Mouse (Mus musculus): ENCODE data around the gene 4933434E20Rik.

Gene 4933434E20Rik

DNA sequence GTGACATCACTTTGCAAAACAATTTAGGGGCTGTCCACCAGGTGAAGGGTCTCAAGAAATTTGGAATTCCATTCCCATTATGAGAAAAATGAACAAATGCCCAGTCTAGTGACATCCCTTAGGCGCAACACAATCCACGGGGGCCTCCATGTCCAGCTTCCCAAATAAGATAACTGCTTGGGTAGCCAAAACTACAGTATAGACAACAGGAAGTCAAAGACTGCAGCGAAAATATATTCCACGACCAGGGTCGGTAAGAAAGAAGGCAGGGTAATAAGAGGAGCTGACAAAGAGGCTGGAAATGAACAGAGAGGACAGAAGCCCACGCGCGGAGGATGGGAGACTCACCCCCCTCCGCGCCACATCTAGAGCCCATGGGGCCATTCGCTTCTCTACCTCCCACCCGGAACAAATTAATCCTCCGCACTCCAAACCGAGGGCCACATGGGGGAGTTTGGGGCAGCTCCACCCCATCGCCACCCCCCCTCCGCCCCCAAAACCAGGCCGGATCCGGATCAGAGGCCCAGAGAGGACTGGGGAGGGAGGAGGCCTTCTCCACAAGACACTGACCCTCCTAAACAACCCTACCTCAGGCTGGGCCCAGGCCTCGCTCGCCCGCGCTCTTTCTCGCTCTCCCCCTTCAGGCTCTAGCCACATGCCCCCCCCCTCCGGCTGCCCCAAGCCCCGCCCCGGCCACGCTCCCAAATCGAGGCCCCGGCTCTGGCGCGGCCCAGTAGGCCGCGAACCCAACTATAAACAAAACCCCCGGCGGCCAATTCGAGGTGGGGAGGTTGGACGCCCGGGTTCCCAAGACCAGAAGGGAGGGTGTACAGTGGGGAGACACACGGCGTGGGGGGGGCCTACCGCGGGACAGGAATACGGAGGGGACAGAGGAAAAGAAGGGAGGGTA lies at the start of gene 4933434E20Rik:
TSS of gene 4933434E20Rik (plus strand) at position 196 of the 910 bp plus-strand sequence.
- peak; percentile 64 for DNase-seq

DNA sequence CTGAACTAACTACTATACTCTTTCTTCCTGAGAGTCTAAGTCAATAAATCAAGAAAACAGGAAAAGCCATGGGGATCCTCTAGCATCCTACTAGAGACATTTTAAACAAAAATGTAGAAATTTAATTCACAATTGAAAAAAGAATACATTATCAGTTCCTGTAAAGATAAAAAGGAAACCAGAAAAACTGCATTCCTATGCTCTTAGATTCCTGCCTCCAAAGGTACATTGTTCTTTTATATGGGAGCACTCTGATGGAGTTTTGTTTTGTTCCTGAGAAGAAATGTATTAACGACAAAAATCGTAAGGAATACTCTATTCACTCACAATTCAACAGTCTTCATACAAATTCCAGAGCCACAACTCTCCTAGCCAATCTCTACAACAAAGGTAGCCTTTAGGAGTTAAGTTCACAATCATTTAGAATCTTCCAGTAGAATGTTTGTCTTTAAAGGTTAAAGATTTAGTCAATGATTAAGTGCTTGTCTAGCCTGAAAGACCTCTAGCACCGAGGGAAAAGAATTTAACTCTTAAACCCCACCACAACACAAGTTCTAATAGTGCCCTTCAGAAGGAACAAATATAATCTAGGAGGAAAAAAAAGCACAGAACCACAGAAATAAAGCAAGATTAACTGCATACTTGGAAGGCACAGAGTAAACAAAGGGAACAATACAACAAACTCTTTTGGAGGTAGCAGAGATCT lies 47.2 kb upstream of the 4933434E20Rik start:
- DNase-seq: no peak

DNA sequence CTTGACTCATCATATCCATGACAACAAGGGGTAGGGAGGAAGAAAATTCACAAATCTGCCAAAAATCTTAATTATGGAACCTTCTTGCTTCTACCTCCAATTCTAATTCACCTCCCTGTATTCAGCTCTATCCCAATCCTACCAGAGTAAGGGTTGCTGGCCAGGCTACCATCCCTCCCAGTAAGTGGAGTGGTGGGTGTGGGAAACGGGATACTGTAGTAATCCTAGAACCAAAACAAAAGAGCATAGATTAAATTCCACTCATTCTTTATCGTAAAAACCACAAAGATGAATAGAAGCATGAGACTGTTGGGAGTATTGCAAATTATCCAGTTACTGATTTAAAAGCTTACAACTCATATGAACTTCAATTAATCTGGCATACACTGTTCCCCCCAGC lies 41.1 kb upstream of the 4933434E20Rik start:
- no peak for DNase-seq

DNA sequence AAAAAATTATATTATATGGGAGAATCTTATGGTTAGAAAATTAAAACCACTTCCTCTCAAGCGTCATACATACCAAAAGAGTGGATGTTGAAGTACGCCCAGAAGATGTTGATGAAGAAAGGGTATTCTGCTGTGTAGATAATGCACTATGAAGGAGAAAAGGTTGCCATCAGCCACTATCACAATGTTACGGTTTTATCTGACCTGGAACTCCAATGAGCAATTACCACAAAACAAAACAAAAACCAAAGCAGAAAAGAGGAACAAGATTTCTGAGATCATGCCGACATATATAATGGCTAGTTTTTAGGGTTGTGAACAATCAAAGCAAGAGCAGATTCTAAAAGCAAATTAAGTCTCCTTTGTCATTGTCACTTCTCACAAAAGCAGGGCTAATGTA lies 34.8 kb upstream of the 4933434E20Rik start:
- no peak for DNase-seq

DNA sequence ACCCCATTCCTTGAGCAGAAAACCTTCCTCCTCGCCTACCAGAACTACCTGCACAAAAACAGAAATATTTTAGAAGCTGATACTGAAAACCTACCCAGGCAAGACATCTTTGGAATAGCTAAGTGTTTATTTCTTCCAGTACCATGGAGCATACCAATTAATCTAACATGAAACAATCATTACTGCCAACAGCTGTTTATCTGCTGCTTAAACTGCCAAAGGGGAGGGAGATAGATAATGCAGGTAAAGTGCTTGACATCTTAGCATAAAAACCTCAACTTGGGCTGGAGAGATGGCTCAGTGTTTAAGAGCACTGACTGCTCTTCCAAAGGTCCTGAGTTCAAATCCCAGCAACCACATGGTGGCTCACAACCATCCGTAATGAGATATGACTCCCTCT lies 16.8 kb upstream of the 4933434E20Rik start:
- no peak for DNase-seq

DNA sequence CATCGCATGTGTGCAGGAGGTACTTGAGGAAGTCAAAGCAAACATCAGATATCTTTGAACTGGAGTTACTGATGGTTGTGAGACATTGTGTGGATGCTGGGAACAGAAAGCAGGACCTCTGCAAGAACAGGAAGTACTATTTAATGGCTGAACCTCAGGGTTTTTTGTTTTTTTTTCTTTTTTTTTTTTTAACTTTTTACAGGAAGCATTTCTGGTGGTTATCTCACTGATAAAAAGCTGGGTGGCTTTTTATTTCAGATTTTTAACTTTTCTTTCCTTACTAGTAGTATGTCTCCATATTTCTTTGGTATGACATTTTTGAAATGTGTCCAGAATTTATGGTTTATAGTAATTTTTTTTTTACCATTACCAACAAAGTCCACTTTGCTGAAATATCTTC lies 15.2 kb upstream of the 4933434E20Rik start:
- no peak for DNase-seq

DNA sequence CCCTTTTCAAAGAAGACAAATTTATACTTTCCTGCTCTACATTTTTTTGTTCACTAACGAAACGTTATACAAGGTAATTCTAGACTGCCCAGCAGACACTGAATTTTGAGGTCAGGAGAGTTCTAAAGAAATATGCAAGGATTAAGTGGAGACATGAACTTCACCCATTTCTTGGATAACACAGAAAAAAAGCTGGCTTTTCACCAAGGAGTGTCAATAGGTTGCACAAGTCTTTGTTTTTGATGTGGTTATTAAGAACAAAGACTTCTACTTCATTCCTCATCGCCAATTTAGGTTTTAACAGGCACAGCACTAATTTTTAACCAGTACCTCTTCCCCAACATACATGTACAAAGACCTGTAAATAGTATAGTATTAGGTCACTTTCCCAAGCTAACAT lies 1.7 kb upstream of the 4933434E20Rik start:
- DNase-seq: no peak

DNA sequence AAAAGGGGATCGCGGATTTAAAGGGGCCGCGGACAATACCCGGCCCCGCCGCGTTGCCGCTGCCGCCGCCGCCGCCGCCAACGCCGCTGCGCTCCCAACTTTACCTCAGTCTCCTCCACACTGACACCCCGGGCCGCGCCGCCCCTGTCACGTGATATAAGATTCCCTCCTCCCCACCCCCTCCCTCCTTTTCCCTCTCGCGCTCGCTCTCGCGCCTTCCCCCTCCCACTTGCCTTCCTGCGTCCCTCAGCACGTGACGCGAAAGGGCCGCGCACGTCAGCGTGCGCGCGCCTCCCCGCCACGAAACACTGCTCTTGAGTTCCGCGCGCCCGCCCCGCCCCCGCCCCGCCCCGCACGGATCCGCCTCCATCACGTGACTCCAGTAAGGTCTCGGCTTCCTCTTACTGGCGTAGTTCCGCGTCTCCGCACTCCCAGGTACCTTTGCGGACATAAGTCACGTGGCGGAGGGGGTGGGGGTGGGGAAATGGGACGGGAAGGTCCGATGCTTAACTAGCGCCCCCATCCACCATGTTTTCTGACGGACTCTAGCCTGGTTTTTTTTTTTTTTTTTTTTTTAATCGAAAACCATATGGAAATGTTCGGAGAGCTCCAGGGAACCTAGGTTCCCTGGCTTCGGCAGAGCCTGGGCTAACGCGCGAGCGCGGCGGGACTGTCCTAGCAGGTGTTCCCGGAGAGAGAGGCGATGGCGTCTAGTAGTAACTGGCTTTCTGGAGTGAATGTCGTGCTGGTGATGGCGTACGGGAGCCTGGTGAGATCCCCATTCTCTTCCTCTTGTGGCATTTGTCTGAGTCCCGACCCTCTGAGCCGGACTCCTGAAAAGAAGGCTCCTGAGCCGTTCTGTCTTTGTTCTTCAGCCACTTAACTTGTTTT lies 1.2 kb downstream of the 4933434E20Rik start, which contains the start of gene Ubap2l:
TSS of gene Ubap2l (minus strand) at position 278 of the 891 bp plus-strand sequence.
- peak; percentile 96 for DNase-seq

DNA sequence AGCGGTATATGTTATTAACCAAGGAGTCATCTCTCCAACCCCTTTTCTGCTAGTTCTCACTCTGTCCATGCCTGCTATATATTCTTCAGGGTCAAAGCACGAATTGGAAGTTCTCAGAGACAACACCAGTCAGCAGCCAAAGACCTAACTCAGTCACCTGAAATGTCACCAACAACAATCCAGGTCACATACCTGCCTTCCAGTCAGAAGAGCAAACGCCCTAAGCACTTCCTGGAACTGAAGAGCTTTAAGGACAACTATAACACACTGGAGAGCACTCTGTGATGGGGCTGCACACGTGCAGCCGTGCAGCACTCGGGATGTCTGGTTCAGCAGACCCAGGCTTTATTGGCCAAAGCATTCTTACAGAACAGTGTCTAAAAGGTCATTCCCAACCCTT lies 10.1 kb downstream of the 4933434E20Rik start:
- no peak for DNase-seq

DNA sequence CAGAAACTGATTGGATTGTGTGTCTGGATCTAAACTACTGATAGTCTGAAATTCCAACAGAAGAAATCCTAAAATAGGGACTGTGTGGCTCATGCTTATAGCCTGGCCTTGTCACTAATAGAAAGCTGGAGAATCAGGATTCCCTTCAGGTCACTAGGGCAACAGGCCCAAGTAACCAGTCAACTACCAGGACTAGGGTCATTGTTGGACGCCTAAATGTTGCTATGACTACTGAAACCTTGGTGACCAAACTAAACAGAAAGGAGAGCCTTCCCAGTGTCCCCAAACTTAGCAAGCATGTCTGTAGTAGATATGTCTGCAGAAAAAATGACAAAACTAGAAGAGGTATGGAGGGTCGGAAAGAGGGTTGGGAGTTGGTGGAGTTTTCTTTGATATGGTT lies 11.1 kb downstream of the 4933434E20Rik start:
- no peak for DNase-seq

DNA sequence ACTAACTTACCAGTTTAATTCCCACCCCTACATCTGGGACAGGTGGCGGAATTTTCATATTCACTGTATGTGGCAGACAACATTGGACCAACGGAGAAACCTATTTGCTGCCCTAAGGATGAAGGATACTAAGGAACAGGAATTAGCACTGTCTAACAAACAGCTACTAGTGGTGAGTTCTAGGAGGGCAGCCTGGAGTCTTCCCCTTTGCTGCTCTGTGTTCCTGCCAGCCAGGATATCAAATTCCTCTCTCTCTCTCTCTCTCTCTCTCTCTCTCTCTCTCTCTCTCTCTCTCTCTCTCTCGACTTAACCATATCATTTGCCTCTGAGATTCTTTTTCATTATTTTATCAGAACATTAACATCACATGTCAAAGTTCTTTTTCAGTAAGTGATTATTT lies 12.9 kb downstream of the 4933434E20Rik start:
- DNase-seq: no peak

DNA sequence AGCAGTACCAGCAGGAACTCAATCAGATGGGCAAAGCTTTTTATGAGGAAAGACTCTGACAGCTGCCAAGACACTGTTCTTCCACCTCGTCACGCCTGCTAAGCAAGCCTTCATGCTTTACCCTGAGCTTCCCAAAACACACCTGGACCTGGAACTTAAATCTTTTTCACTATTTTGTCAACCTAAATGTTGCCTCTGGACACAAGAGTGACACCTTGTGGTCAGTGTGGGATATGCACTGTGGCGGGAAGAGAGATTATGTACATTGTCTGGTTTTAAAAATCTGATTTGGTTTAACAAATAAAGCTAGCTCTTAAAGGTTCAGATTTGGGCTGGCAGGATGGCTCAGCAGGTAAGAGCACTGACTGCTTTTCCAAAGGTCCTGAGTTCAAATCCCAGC lies 14.1 kb downstream of the 4933434E20Rik start:
- DNase-seq: peak; percentile 49

DNA sequence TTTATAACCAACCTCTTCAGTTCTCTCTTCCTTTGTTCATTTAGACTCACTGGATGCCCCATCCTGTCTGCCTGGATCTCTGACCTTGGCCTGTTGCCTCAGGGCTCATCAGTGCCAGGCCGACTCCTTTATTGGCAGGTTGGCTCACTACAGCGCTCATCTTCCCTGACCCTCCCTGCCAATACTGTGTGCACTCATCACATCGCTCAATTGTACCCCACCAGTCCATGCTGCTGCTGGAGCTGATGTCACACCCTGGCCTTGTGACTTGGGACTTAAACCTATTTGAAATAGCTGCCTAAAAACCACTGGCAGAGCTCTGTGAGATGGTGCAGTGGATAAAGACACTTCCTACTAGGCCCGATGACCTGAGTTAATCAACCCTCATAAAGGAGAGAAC lies 16.4 kb downstream of the 4933434E20Rik start:
- DNase-seq: no peak

DNA sequence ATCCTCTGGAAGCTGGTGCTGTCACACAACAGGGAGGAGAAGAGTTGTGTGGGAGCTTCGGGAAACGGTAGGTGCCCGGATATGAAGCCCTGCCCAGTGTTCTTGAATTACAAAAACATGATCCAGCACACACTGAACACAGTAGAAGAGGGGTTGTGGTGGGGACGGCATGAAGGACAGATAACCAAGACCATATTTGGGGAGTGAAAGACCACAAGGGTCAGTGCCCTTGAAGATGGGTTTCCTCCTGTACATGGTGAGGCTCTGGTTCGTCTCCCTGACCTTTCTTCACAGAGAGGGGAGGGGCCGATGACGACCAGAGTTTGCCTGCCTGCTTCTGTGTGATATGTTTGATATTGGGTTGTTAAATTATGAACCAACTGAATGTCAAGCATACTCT lies 18.3 kb downstream of the 4933434E20Rik start:
- DNase-seq: no peak

DNA sequence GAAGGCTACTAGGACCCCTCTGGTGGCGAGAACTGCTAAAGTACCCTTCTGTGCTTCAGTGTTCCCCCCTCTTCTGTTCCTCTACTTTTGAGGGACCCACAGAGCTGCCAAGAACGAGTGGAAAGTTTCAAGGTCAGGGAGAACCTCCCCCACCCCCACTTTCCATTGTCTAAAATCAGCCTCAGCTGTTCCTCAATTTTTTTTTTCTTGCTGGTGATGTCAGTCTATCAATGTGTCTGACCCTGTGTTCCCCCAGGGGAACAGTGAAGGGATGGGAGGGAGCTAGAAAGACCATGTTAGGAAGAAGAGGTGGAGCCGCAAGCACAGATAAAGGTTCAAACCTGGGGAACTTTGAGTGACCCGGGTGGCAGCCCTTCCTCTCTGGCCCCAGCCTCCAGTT lies 20.9 kb downstream of the 4933434E20Rik start, which contains the start of gene Tpm3:
TSS of gene Tpm3 (plus strand) at position 356 of the 400 bp plus-strand sequence.
- DNase-seq: no peak

DNA sequence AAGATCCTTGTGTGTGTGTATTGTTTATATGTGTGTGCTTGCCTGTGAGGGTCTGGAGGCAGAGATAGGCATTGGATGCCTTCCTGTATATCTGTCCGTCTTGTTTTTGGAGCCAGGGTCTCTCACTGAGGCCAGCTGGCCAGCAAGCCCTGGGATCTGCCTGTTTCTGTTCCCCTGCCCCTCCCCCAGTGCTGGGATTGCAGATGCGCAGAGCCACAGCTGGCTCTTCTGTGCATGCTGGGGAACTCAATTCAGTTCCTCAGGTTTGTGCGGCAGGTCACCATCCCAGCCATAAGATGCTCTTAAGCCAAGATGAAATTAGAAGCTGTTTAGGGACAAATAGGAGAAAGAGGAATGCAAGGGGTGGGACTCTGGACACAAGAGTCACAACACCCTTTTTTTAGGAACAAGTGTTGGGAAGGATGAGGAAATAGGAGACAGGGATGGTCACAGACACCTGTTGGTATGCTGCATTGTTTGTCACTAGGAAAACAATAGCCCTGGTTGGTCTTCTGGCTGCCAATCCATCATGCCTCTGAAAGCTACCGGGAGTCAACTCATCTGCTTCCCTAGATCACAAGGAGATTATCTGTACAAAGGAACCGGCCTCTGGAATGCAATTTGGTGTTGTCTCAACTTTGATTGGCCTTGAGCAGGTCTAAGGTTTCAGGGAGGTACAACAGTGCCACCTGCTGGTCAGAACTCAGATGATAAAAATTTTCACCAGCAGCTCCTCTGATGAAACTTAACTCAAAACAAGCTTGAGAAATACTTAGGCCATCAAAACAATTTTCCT lies 25.7 kb downstream of the 4933434E20Rik start:
- DNase-seq: peak; percentile 82

DNA sequence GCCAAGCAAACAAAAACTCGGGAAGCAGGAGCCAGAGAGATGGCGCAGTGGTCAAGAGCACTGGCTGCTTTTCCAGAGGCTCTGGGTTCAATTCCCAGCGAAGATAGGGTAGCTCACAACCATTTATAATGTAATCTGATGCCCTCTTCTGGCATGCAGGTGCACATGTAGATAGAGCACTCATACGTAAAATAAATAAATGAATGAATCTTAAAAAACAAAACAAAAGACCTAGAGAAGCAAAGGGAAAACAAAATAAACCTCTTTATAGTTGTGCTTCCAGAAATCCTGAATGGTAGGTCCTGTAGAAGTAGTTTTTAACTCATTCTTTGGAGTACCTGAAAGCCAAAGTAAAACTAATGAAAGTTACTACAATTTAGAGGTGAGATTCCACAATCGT lies 26.8 kb downstream of the 4933434E20Rik start:
- no peak for DNase-seq

DNA sequence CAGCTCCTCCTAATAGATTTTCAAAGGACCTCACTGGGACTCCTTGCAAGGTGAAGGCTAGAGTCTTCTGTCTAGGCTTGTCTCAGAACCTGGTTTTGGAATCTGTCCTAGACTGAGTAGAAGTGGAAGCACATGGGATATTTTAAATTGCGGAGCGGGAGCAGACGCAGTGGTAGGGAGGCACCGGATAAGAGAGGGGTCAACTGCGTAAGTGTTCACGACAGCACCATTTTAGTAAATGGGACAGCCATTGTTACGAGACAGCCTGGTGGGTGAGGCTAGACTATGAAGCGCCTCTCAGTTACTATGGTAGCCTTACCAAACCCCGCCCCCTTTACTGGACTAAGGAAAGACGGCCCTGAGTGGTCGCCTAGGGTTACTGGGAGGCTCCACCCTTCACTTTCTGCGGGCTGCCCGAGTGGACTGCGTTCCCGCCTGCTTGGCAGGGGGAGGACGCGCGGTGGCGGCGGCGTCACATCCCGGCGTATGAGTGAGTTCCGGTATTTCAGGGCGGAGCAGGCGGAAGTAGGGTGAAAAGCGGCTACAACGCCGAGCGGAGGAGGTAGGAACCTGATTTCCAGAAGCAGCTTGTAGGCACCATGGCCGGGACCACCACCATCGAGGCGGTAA lies 27.8 kb downstream of the 4933434E20Rik start:
- DNase-seq: peak; percentile 90

DNA sequence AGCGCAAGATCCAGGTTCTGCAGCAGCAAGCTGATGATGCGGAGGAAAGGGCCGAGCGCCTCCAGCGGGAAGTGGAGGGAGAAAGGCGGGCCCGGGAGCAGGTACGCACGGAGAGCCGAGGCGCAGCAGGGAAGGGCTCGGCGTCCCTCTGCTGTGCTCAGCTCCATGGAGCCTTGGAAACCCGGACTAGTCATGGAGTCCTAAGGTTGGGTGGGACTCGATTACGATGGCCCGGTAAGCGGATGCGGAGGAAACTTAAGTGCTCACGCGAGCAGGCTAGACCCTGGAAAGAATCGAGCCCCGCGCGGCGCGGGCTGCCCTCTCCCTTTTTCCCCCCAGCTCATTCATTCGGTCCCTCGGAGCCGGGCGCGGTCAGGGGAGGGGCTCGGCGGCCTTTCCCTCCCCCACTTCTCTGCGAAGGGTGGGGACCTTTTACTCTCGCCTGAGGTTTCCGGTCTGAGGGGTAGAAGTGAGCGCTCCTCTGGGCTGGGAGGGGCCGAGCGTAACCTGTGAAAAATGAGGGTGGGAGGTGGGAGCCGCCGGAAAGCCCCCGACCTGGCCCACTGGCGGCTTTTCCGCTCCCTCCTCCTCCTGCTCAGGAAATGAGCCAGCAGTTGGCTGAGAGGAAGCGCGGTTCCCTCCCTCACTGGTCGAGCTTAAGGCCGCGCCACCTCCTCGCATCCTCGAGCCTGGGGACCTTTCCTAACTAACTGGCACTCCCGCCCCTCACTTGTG lies 28.5 kb downstream of the 4933434E20Rik start:
- peak; percentile 52 for DNase-seq

DNA sequence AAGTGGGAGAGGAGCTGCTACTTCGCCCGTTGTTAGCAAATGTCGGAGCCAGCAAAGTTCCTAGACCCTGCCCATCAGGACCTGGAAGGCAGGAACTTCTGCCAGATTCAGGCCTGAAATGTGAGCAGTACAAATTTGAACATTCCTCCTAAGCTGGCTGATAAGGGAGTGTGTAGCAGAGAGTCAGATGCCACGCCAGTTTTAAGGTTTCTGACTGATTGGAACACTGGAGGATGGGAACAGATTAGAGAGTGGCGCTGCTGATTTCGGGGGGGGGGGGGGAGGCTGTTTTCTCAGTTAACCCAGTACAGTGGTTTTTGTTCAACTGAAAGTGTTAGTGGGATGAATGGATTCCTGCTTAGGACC lies 29.0 kb downstream of the 4933434E20Rik start:
- no peak for DNase-seq

All from cerebellum, adult 9-10 months (tissue).